Mouse (Mus musculus) liver, postnatal 0 days (tissue): Measurements from ENCODE around the gene Ppp2r5d. TPM values are rescaled to one million over a fixed set of nuclear protein-coding genes. Genes with fewer than 3 reads are reported as not detected.

Experiments
- ATAC-seq: fragments of 200-750 bp; cut with Nextera tagmentation; 2 replicates; pipeline ENCODE4 v1.8.0; 2017; ENCODE audit warnings: mild to moderate bottlenecking, moderate library complexity
- DNase-seq: peaks from one replicate; pipeline ENCODE4 v3.0.0-alpha.2; 2016
- H3K27ac ChIP-seq: fragments of 300-500 bp; sonication (generic); 2 replicates; pipeline ENCODE4 v1.5.1; 2014; ENCODE audit warnings: antibody characterized with exemption, moderate library complexity, mild to moderate bottlenecking, low read depth
- H3K27me3 ChIP-seq: fragments of 300-500 bp; sonication (generic); 2 replicates; pipeline ENCODE4 v1.6.1; 2014; ENCODE audit warnings: low read length, control low read depth, mixed read lengths; ENCODE audit not compliant: insufficient read depth
- H3K36me3 ChIP-seq: fragments of 300-500 bp; sonication (generic); replicated peaks from 2 replicates; pipeline ENCODE4 v1.6.1; 2014; ENCODE audit warnings: mild to moderate bottlenecking, control low read depth, low read length, moderate library complexity, mixed read lengths; ENCODE audit not compliant: insufficient read depth
- H3K4me1 ChIP-seq: fragments of 300-500 bp; sonication (generic); 2 replicates; pipeline ENCODE4 v1.6.1; 2014; ENCODE audit warnings: antibody characterized with exemption, mild to moderate bottlenecking, control low read depth; ENCODE audit not compliant: insufficient read depth
- H3K4me2 ChIP-seq: fragments of 300-500 bp; sonication (generic); 2 replicates; pipeline ENCODE4 v1.6.1; 2014; ENCODE audit warnings: low read depth, mild to moderate bottlenecking, low read length, moderate library complexity, mixed read lengths
- H3K4me3 ChIP-seq: fragments of 300-500 bp; sonication (generic); 2 replicates; pipeline ENCODE4 v1.5.1; 2014; ENCODE audit warnings: low read depth, low read length
- H3K9ac ChIP-seq: fragments of 300-500 bp; sonication (generic); replicated peaks from 2 replicates; pipeline ENCODE4 v1.6.1; 2014; ENCODE audit warnings: mild to moderate bottlenecking, moderate library complexity
- H3K9me3 ChIP-seq: fragments of 300-500 bp; sonication (generic); 2 replicates; pipeline ENCODE4 v1.6.1; 2016; ENCODE audit warnings: mild to moderate bottlenecking, control low read depth, low read length, mixed read lengths
- CTCF ChIP-seq: sonication (generic); IDR thresholded peaks from 2 replicates; pipeline ENCODE4 v1.5.1; 2016; ENCODE audit warnings: antibody characterized with exemption, low read depth
- EP300 ChIP-seq: IDR thresholded peaks from 2 replicates; pipeline ENCODE4 v1.6.1; 2016; ENCODE audit warnings: antibody characterized with exemption, low read depth, mild to moderate bottlenecking
- WGBS: fragments of 180-500 bp; shearing (Covaris S2); extraction: QIAGEN DNeasy Blood & Tissue Kit; methylation state at CpG from one replicate; pipeline ENCODE4 v1.1.7; 2014; ENCODE audit not compliant: insufficient replicate concordance; 5-methylcytosine and 5-hydroxymethylcytosine counted together
- polyA plus RNA-seq: library from polyadenylated mRNA; unstranded; fragments of >200 nt; fragmentation: Nextera tagmentation; extraction: Ambion mirVana; gene quantifications from 2 replicates; pipeline ENCODE4 v1.2.1, GENCODE M21; 2015

Ppp2r5d gene
- polyA plus RNA-seq, 1 experiment from 2014 or later = 12.5 TPM

DNA sequence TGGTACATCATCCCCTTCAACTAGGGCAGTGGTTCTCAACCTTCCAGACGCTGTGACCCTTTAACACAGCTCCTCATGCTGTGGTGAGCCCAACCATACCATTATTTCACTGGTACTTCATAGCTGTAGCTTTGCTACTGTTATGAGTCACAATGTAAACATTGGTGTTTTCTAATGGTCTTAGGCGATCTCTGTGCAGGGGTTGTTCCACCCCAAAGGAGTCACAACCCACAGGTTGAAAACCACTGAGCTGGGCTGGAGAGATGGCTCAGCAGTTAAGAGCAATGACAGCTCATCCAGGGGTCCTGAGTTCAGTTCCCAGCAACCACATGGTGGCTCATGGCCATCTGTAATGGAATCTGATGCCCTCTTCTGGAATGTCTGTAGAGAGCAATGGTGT is 13.5 kb downstream of the Ppp2r5d start:
- no peak for ATAC-seq
- Histone ChIP-seq H3K27ac (no peak overlapping the region), H3K4me3 (no peak overlapping the region), H3K4me1 (no peaks in the 10 kb centered on the region), H3K27me3 (no peaks in the 10 kb centered on the region), H3K36me3 (peaks cover 13% of the 10 kb centered on the region), H3K4me2 (no peak overlapping the region), H3K9ac (no peak overlapping the region), H3K9me3 (no peaks in the 10 kb centered on the region)
- no peak for DNase-seq
- no peak for TF ChIP-seq EP300
- no peak for TF ChIP-seq CTCF
- WGBS = 86% methylated on average over 2 of the region's 2 CpGs

DNA sequence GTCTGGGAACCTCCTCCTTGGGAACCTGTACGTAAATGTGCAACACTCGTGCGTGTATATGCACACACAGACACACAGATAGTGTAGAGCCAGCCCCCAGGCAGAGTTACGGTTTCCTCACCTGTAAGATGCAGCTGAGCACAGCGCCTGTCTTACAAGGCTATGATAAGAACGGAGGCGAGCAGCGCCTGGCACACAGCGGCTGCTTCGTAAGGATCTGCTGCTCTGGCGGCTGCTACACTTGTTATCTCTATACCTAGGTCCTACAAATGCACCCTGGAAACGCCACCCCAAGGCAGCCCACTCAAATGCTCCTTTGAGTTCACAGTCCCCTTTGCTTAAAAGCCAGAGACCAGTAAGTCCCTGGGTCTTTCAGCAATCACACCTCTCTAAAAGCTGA is 14.2 kb downstream of the Ppp2r5d start:
- 0 out of 2 replicates have a peak overlapping the region, but pooled peaks have one; percentile 13 for H3K4me2 ChIP-seq
- H3K36me3 ChIP-seq = peaks cover 20% of the 10 kb centered on the region
- H3K27me3 ChIP-seq = no peaks in the 10 kb centered on the region
- H3K4me1 ChIP-seq = no peaks in the 10 kb centered on the region
- no peak for TF ChIP-seq CTCF
- H3K9ac ChIP-seq = no peak overlapping the region
- no peak overlapping the region for H3K27ac ChIP-seq
- no peak for DNase-seq
- no peak overlapping the region for H3K4me3 ChIP-seq
- 65% methylated on average over 12 of the region's 12 CpGs for WGBS
- H3K9me3 ChIP-seq = no peaks in the 10 kb centered on the region
- peak; percentile 41; the same call in 1 of the 2 replicates for ATAC-seq

DNA sequence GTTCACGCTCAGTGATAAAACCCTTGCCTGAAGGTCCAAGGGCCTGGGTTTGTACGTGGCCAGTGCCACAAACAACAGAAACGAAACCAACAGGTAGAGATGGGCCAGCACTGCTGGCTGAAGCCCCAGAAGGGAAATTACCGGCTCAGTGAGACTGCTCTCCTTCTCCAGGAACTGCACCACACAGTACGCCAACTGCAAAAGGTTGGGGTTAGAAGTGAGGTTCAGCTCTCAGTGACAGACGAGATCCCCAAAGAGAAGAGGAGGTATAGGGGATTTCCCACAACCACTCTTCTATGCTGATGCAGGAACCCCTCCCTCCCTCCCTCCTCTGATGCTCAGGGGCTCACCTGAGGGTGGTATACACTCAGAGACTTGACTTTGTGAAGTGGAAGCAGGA is 19.0 kb downstream of the Ppp2r5d start:
- no peak for DNase-seq
- Histone ChIP-seq H3K9me3 (no peaks in the 10 kb centered on the region), H3K27me3 (no peaks in the 10 kb centered on the region), H3K4me3 (no peak overlapping the region), H3K4me1 (peaks cover 6% of the 10 kb centered on the region), H3K36me3 (peaks cover 44% of the 10 kb centered on the region), H3K27ac (no peak overlapping the region), H3K4me2 (no peak overlapping the region), H3K9ac (no peak overlapping the region)
- ATAC-seq = no peak
- WGBS = 78% methylated on average over 6 of the region's 6 CpGs
- TF ChIP-seq EP300 = no peak
- no peak for TF ChIP-seq CTCF

- ATAC-seq (no peak), DNase-seq (no peak)
- Histone ChIP-seq H3K27ac (no peak overlapping the region), H3K9ac (no peak overlapping the region), H3K27me3 (no peaks in the 10 kb centered on the region), H3K36me3 (peaks cover 46% of the 10 kb centered on the region), H3K4me2 (no peak overlapping the region), H3K9me3 (no peaks in the 10 kb centered on the region), H3K4me3 (no peak overlapping the region), H3K4me1 (peaks cover 20% of the 10 kb centered on the region)
- no peak for TF ChIP-seq CTCF
- TF ChIP-seq EP300 = no peak
- 84% methylated on average over 16 of the region's 16 CpGs for WGBS
Measured at GRCm38 (mm10) chr17:46682654-46683389, 22.1 kb downstream of the Ppp2r5d start.

DNA sequence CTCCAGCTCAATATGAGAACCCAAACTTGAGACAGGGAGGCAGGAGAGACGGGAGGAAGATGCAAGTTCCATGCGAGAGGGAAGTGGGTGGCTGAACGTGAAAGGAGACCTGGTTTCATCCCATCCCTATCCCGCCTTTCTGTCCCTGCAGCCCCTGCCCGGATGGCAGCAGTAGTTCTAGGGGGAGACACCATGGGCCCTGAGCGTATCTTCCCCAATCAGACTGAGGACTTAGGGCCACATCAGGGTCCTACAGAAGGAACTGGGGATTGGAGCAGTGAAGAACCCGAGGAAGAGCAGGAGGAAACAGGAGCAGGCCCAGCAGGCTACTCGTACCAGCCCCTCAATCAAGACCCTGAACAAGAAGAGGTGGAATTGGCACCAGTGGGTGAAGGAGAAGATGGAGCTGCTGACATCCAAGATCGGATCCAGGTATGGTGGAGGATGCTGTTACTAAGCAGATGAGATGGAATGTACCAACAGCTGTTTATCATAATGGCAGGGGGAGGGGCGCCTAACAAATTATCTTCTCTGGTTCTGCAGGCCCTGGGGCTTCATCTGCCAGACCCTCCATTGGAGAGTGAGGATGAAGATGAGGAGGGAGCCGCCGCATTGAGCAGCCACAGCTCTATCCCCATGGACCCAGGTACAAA is 23.3 kb downstream of the Ppp2r5d start:
- Histone ChIP-seq H3K27ac (no peak overlapping the region), H3K27me3 (no peaks in the 10 kb centered on the region), H3K36me3 (peaks cover 46% of the 10 kb centered on the region), H3K9me3 (no peaks in the 10 kb centered on the region), H3K4me1 (peaks cover 20% of the 10 kb centered on the region), H3K9ac (peak overlapping the region; percentile 69), H3K4me3 (peak overlapping the region; percentile 86), H3K4me2 (peak overlapping the region; percentile 93)
- TF ChIP-seq CTCF = no peak
- TF ChIP-seq EP300 = no peak
- 30% methylated on average over 12 of the region's 12 CpGs for WGBS
- DNase-seq (no peak), ATAC-seq (no peak)

DNA sequence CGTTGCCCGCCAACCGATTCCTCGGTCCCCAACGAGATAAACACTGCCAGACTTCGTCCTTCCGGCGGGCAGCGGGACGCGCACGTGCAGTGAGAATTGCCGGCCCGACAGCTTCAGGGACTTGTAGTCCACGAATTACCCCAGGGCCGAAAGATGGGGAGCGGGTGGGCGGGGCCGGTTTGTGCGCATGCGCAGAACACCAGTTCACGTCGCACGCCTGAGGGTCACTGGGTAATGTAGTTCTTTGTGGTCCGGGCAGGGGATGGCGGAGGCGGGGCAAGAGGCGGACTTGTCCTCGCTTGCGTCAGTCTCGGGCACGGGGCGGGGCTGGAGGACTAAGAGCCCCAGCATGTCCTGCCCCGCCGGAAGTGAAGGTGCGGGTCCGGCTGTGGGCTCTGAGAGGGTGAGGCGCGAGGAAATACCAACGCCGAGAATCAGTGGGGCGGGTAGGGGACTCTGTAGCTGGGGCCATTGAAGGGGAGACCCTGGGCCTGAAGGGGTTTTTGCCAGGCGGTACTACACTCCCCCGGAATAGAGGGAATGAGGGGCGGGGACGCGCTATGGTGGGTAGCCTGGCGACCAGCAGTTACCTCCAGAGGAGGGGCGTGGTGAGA is 24.0 kb downstream of the Ppp2r5d start, which contains the start of gene Klhdc3:
TSS of gene Klhdc3 (minus strand) at position 155 of the 614 bp plus-strand sequence.
- WGBS = under 1% methylated on average over 49 of the region's 49 CpGs

More for the DNA sequence above, 24.0 kb downstream of the Ppp2r5d start, which contains the start of gene Klhdc3:
- peak within 1 kb of the TSS; percentile 86 for H3K4me3 ChIP-seq
- H3K9me3 ChIP-seq = no peaks in the 10 kb centered on the region
- no peaks in the 10 kb centered on the region for H3K27me3 ChIP-seq
- peaks cover 46% of the 10 kb centered on the region for H3K36me3 ChIP-seq
- TF ChIP-seq CTCF = no peak
- no peak for TF ChIP-seq EP300
- peak; percentile 97 for ATAC-seq
- peak within 1 kb of the TSS; percentile 81 for H3K9ac ChIP-seq
- H3K27ac ChIP-seq = peak within 1 kb of the TSS; percentile 91
- peak within 1 kb of the TSS; percentile 93 for H3K4me2 ChIP-seq
- H3K4me1 ChIP-seq = peaks cover 20% of the 10 kb centered on the region
- peak; percentile 100 for DNase-seq
